Mouse (Mus musculus): ENCODE results near the gene Chil1. TPM values are rescaled to one million over a fixed set of nuclear protein-coding genes. Genes with fewer than 3 reads are reported as not detected.

Gene Chil1
- total RNA-seq, 2 experiments from 2014 or later, result 16.5 to 18.4 TPM

- no peak for DNase-seq (ENCODE audit: low spot score in 2 of 2)
These were observed 12.8 kb upstream of the Chil1 start for GRCm38 (mm10) chr1:134168985-134169697.

GRCm38 (mm10) chr1:134173081-134173480 is 8.9 kb upstream of the Chil1 start:
- DNase-seq (ENCODE audit: low spot score in 2 of 2), result no peak

- DNase-seq (ENCODE audit: low spot score in 2 of 2), result no peak
These were observed 4.0 kb upstream of the Chil1 start for GRCm38 (mm10) chr1:134177976-134178375.

GRCm38 (mm10) chr1:134184089-134184488 is 2.1 kb downstream of the Chil1 start:
- no peak for DNase-seq (ENCODE audit: low spot score in 2 of 2)

- no peak for DNase-seq (ENCODE audit: low spot score in 2 of 2)
These were observed 6.2 kb downstream of the Chil1 start for GRCm38 (mm10) chr1:134188217-134188616.

- no peak for DNase-seq (ENCODE audit: low spot score in 2 of 2)
These were observed 7.2 kb downstream of the Chil1 start for GRCm38 (mm10) chr1:134188989-134189729.

GRCm38 (mm10) chr1:134191192-134191591 is 9.2 kb downstream of the Chil1 start:
- no peak for DNase-seq (ENCODE audit: low spot score in 2 of 2)

DNA sequence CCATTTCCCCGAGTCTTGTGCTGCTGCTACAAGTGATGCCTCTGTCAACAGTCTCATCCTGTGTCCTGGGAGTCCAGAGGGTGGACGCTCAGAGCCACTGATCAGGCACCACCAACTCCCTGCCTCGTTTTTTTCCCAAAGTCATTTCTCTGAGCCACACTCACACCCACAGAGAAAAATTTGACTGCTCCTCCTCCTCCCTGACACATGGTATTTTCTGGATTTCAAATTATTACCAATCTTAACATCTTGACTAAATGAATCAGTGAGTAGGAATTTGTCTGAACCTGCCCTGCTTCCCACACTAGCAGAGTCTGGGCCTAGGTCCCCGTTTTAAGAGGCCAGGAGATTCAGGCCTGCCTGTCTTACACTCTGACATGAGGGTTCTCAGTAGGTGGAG is 10.0 kb downstream of the Chil1 start:
- DNase-seq (ENCODE audit: low spot score in 2 of 2), result no peak

DNA sequence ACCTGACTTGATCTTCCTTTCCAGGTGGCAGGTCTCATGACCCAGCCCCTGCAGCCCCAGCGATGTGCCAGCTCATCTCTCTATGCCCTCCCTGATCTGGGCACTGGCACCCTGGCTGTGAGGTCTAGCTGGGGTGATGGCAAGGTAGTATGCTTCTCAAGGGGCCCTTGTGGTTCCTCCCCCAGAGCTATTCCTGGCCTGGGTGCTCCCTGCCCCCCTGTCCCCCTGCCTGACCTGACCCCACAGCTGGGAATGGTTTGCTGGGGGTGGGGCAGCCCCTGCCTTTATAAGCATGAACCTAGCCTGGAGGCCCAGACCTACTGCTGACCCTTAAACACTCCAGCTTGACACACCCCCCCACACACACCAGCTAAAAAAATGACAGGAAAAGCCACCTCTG is 11.2 kb downstream of the Chil1 start, which contains the start of gene Mybph:
Mybph (plus strand) TSS at position 323 of the 400 bp plus-strand sequence.
- no peak for DNase-seq (ENCODE audit: low spot score in 2 of 2)

DNA sequence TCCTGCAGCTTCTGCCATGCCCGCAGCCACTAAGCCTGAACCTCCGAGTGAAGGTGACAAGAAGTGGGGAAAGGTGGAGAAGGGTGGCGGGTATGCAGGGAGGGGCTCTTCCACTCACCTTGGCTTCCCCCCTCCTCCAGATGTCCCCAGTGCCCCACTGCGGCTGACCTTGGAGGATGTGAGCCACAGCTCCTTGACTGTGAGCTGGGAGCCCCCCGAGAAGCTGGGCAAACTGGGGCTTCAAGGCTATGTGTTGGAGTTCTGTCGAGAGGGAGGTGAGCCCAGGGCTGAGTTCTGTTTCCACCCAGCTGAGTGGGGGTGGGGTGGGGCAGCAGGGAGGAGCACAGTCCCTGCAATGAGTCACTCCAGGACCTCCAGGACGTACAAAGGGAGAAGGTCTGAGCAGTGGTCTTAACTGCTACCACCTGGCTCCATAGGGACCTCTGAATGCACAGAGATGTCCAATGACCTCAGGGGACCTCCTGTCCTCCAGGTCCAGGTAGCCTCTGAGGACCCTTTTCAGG is 11.8 kb downstream of the Chil1 start:
- DNase-seq (ENCODE audit: low spot score in 2 of 2), result no peak

GRCm38 (mm10) chr1:134194298-134195022 is 12.5 kb downstream of the Chil1 start:
- no peak for DNase-seq (ENCODE audit: low spot score in 2 of 2)

DNA sequence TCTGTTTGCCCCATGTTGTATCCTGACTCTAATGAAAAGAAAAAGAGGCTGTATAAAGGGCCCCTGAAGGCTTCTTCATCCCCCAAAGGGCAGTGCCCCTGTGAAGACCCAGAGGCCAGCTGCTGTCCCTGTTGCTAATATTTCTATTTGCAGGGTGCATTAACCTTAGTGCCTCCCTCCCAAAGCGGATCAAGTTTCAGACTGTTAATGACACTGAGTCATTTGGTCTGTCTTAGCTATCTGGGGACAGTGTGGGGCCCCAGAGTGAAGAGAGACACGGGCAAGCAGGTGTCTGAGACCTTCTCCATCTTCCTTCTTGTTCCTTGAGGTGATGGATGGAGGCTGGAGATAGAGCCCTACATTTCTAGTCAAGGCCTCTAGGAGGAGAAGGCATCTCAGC is 13.1 kb downstream of the Chil1 start:
- no peak for DNase-seq (ENCODE audit: low spot score in 2 of 2)

- DNase-seq (ENCODE audit: low spot score in 2 of 2), result peak; percentile 58 to 67
These were observed 13.6 kb downstream of the Chil1 start for GRCm38 (mm10) chr1:134195571-134195970.

DNA sequence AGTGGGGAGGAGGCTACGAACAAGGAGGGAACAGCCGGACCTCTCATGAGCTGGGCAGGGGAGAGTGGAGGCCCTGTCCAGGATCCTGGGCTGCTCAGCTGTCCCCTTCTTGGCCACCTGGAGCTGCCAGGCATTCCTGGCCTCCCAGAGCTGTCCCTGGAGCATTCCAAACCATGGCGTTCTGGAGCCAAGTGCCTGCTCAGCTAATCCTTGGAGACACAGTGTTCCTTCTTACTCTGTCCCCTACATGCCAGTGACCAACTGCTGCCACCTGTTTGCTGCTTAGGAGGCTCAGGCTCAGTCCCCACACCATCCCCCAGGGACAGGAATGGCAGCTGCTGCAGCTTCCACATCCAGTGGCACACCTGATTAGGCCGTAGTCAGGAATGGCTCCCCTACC is 14.0 kb downstream of the Chil1 start:
- DNase-seq (ENCODE audit: low spot score in 2 of 2), result peak in 1 of 2 experiments; percentile 56

DNA sequence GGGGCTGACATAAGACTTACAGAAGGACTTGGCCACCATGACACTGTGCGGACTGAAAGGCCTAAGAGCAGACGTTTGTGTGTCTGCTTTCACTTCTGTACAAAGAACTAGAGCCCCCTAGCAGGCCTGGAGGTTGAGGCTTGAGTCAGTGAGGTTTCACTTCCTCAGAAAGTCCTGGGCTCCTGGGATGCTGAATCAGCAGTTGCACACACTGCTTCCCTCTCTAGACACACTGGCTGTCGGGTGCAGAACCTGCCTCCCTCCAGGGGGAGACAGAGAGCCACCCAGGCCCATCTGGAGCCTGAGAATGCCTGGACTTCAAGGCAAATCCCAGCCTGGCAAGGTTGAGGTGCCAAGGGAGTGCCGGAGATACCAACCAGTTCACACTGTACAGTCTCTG is 14.4 kb downstream of the Chil1 start:
- peak; percentile 78 to 83 for DNase-seq (ENCODE audit: low spot score in 2 of 2)

DNA sequence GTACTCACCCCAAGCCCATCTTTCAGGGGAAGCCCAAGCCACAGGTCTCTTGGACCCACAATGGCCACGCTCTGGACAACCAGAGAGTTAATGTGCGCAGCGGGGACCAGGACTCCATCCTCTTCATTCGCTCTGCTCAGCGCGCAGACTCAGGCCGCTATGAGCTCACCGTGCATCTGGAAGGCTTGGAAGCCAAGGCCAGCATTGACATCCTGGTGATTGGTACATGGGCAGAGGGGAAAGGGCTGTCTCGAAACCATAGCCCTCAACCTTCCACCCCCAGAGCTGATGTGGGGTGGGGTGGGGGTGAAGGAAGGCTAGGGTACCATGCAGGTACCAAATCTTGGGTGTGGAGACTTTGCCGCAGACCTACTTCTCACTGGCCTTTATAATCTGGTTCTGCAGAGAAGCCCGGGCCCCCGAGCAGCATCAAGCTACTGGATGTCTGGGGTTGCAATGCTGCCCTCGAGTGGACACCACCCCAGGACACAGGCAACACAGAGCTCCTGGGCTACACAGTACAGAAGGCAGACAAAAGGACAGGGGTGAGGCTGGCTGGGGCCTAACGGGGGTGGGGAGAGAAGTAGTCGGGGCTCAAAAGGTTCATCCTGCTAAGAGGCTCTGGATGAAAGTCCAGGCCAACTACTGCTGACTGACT is 15.5 kb downstream of the Chil1 start:
- no peak for DNase-seq (ENCODE audit: low spot score in 2 of 2)

DNA sequence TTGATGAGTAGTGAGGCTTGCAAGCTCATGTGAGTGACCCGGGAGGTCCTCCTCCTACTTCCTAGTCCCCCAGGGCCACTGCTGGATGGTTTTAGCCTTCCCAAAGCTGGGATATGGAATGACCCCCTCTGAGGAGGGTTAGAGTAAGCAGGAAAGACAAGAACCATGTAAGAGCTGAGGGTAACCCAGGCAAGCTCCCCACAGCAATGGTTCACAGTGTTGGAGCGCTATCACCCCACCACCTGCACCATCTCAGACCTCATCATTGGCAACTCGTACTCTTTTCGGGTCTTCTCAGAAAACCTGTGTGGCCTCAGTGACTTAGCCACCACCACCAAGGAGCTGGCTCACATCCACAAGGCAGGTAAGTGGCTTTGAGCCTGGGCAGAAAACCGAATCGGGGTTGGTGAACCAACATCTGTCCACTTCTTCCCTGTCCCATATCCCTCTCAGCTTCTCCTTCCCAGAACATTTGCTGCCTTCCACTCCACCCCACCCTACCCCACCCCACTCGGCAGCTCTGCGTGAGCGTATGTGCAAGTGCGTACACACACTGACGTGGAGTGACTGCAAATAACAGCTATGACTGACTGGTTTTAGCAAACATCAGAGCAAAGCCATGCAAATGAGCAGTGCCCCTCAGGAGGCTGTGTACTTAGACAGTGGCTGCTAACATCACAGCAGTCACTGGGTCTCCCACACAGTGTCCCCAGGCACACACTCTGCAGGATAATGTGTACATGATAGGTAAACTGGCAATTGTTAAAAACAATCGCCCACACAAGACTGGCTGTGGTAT is 16.4 kb downstream of the Chil1 start:
- DNase-seq (ENCODE audit: low spot score in 2 of 2), result no peak

DNA sequence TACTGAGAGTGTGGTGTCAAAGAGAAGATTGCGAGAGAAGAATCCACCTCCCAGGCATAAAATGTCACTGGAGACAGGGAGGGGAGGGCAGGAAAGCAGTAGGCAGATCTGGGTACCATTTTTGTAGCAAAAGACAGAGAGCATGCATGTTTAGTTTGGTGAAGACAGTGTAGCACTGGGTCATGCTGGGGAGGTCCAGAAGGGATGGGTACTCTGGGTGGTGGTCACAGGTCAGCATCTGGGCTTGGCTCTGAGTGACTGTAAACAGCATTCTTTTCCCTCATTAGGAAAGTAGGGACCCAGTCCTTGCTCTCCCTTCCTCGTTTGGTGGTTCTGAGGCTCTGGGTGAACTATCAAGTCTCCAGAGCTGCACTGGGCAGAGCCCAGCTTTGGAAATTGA is 18.5 kb downstream of the Chil1 start:
- DNase-seq (ENCODE audit: low spot score in 2 of 2), result no peak

- no peak for DNase-seq (ENCODE audit: low spot score in 2 of 2)
These were observed 19.2 kb downstream of the Chil1 start for GRCm38 (mm10) chr1:134200998-134201686.

Measured in left cerebral cortex, adult 18-20 months (tissue).